Mouse (Mus musculus): ENCODE data around the gene Rasgrp2. TPM values are rescaled to one million over a fixed set of nuclear protein-coding genes. Genes with fewer than 3 reads are reported as not detected.

Rasgrp2 gene
- polyA plus RNA-seq (2015; fragmentation: Nextera tagmentation; extraction: Ambion mirVana): 72.6 and 74.2 TPM in 2 replicates

GRCm38 (mm10) chr19:6399285-6400095, at the start of gene Rasgrp2:
TSS of gene Rasgrp2 (plus strand) at chr19:6399340.
- no peaks in the 10 kb centered on the region for H3K9me3 ChIP-seq (replicated peaks; ENCODE audit: control insufficient read depth, low read length)
- H3K27me3 ChIP-seq (ENCODE audit: control insufficient read depth, insufficient read depth, low read length): peaks cover 26% of the 10 kb centered on the region
- peak within 1 kb of the TSS; percentile 66 for H3K4me3 ChIP-seq (replicated peaks; ENCODE audit: low read length)
- H3K4me2 ChIP-seq (ENCODE audit: low read depth, low read length): peak within 1 kb of the TSS; percentile 100
- H3K4me1 ChIP-seq (ENCODE audit: control insufficient read depth, insufficient read depth, low read length): peaks cover 34% of the 10 kb centered on the region
- no peaks in the 10 kb centered on the region for H3K36me3 ChIP-seq (ENCODE audit: control insufficient read depth, insufficient read depth, low read length)
- peak within 1 kb of the TSS; percentile 82 for H3K9ac ChIP-seq (ENCODE audit: low read length)
- ATAC-seq (ENCODE audit: insufficient read depth, low FRiP score): peak; percentile 31; the same call in 1 of the 2 replicates
- peak within 1 kb of the TSS; percentile 69 for H3K27ac ChIP-seq (ENCODE audit: low read length)
- under 1% methylated on average over 72 of the region's 87 CpGs for WGBS

- no peak for ATAC-seq (ENCODE audit: insufficient read depth, low FRiP score)
- 72% methylated on average over 14 of the region's 14 CpGs for WGBS
- Histone ChIP-seq H3K36me3 (ENCODE audit: control insufficient read depth, insufficient read depth, low read length) (0 out of 2 replicates have a peak, but pooled peaks cover 7% of the 10 kb centered on the region), H3K27ac (ENCODE audit: low read length) (no peak overlapping the region), H3K27me3 (ENCODE audit: control insufficient read depth, insufficient read depth, low read length) (no peaks in the 10 kb centered on the region), H3K4me3 (replicated peaks; ENCODE audit: low read length) (no peak overlapping the region), H3K4me2 (ENCODE audit: low read depth, low read length) (no peak overlapping the region), H3K9ac (ENCODE audit: low read length) (no peak overlapping the region; the same call in 1 of the 2 replicates), H3K4me1 (ENCODE audit: control insufficient read depth, insufficient read depth, low read length) (no peaks in the 10 kb centered on the region), H3K9me3 (replicated peaks; ENCODE audit: control insufficient read depth, low read length) (no peaks in the 10 kb centered on the region)
These were observed 47.6 kb upstream of the Rasgrp2 start for GRCm38 (mm10) chr19:6351431-6352106.

GRCm38 (mm10) chr19:6352107-6352505, 47.0 kb upstream of the Rasgrp2 start:
- Histone ChIP-seq H3K4me1 (ENCODE audit: control insufficient read depth, insufficient read depth, low read length) (no peaks in the 10 kb centered on the region), H3K36me3 (ENCODE audit: control insufficient read depth, insufficient read depth, low read length) (0 out of 2 replicates have a peak, but pooled peaks cover 2% of the 10 kb centered on the region), H3K9ac (ENCODE audit: low read length) (no peak overlapping the region), H3K27me3 (ENCODE audit: control insufficient read depth, insufficient read depth, low read length) (no peaks in the 10 kb centered on the region), H3K4me3 (replicated peaks; ENCODE audit: low read length) (no peak overlapping the region), H3K9me3 (replicated peaks; ENCODE audit: control insufficient read depth, low read length) (no peaks in the 10 kb centered on the region), H3K4me2 (ENCODE audit: low read depth, low read length) (no peak overlapping the region), H3K27ac (ENCODE audit: low read length) (no peak overlapping the region)
- 80% methylated on average over 2 of the region's 2 CpGs for WGBS
- no peak for ATAC-seq (ENCODE audit: insufficient read depth, low FRiP score)

GRCm38 (mm10) chr19:6354030-6354429, 45.1 kb upstream of the Rasgrp2 start:
- Histone ChIP-seq H3K9ac (ENCODE audit: low read length) (no peak overlapping the region), H3K4me3 (replicated peaks; ENCODE audit: low read length) (no peak overlapping the region), H3K4me1 (ENCODE audit: control insufficient read depth, insufficient read depth, low read length) (no peaks in the 10 kb centered on the region), H3K4me2 (ENCODE audit: low read depth, low read length) (no peak overlapping the region), H3K27me3 (ENCODE audit: control insufficient read depth, insufficient read depth, low read length) (no peaks in the 10 kb centered on the region), H3K36me3 (ENCODE audit: control insufficient read depth, insufficient read depth, low read length) (no peaks in the 10 kb centered on the region), H3K27ac (ENCODE audit: low read length) (no peak overlapping the region), H3K9me3 (replicated peaks; ENCODE audit: control insufficient read depth, low read length) (no peaks in the 10 kb centered on the region)
- 87% methylated on average over 7 of the region's 7 CpGs for WGBS
- ATAC-seq (ENCODE audit: insufficient read depth, low FRiP score): no peak

GRCm38 (mm10) chr19:6361291-6361690, 37.8 kb upstream of the Rasgrp2 start:
- Histone ChIP-seq H3K4me1 (ENCODE audit: control insufficient read depth, insufficient read depth, low read length) (peaks cover 16% of the 10 kb centered on the region), H3K27me3 (ENCODE audit: control insufficient read depth, insufficient read depth, low read length) (no peaks in the 10 kb centered on the region), H3K9ac (ENCODE audit: low read length) (no peak overlapping the region), H3K27ac (ENCODE audit: low read length) (no peak overlapping the region), H3K4me3 (replicated peaks; ENCODE audit: low read length) (no peak overlapping the region), H3K36me3 (ENCODE audit: control insufficient read depth, insufficient read depth, low read length) (peaks cover 6% of the 10 kb centered on the region), H3K9me3 (replicated peaks; ENCODE audit: control insufficient read depth, low read length) (no peaks in the 10 kb centered on the region), H3K4me2 (ENCODE audit: low read depth, low read length) (no peak overlapping the region)
- no peak for ATAC-seq (ENCODE audit: insufficient read depth, low FRiP score)
- WGBS: 88% methylated on average over 3 of the region's 3 CpGs

GRCm38 (mm10) chr19:6363091-6363410, 36.1 kb upstream of the Rasgrp2 start:
- Histone ChIP-seq H3K9me3 (replicated peaks; ENCODE audit: control insufficient read depth, low read length) (no peaks in the 10 kb centered on the region), H3K4me1 (ENCODE audit: control insufficient read depth, insufficient read depth, low read length) (peaks cover 16% of the 10 kb centered on the region), H3K36me3 (ENCODE audit: control insufficient read depth, insufficient read depth, low read length) (peaks cover 8% of the 10 kb centered on the region), H3K4me2 (ENCODE audit: low read depth, low read length) (peak overlapping the region; percentile 70), H3K9ac (ENCODE audit: low read length) (peak overlapping the region; percentile 70), H3K4me3 (replicated peaks; ENCODE audit: low read length) (peak overlapping the region; percentile 98), H3K27ac (ENCODE audit: low read length) (peak overlapping the region; percentile 68), H3K27me3 (ENCODE audit: control insufficient read depth, insufficient read depth, low read length) (no peaks in the 10 kb centered on the region)
- no peak for ATAC-seq (ENCODE audit: insufficient read depth, low FRiP score)
- WGBS: under 1% methylated on average over 11 of the region's 11 CpGs

GRCm38 (mm10) chr19:6363411-6364240, 35.5 kb upstream of the Rasgrp2 start, which contains the start of gene Sf1:
TSS of gene Sf1 (plus strand) at chr19:6363690.
- Histone ChIP-seq H3K4me1 (ENCODE audit: control insufficient read depth, insufficient read depth, low read length) (peaks cover 16% of the 10 kb centered on the region), H3K27me3 (ENCODE audit: control insufficient read depth, insufficient read depth, low read length) (no peaks in the 10 kb centered on the region), H3K4me3 (replicated peaks; ENCODE audit: low read length) (peak within 1 kb of the TSS; percentile 98), H3K27ac (ENCODE audit: low read length) (peak within 1 kb of the TSS; percentile 99), H3K36me3 (ENCODE audit: control insufficient read depth, insufficient read depth, low read length) (peaks cover 14% of the 10 kb centered on the region), H3K9ac (ENCODE audit: low read length) (peak within 1 kb of the TSS; percentile 99), H3K9me3 (replicated peaks; ENCODE audit: control insufficient read depth, low read length) (no peaks in the 10 kb centered on the region), H3K4me2 (ENCODE audit: low read depth, low read length) (peak within 1 kb of the TSS; percentile 97)
- under 1% methylated on average over 84 of the region's 85 CpGs for WGBS
- peak; percentile 98 for ATAC-seq (ENCODE audit: insufficient read depth, low FRiP score)

GRCm38 (mm10) chr19:6364317-6364725, 34.8 kb upstream of the Rasgrp2 start:
- Histone ChIP-seq H3K9ac (ENCODE audit: low read length) (peak overlapping the region; percentile 99), H3K4me3 (replicated peaks; ENCODE audit: low read length) (peak overlapping the region; percentile 98), H3K4me1 (ENCODE audit: control insufficient read depth, insufficient read depth, low read length) (peaks cover 16% of the 10 kb centered on the region), H3K9me3 (replicated peaks; ENCODE audit: control insufficient read depth, low read length) (no peaks in the 10 kb centered on the region), H3K36me3 (ENCODE audit: control insufficient read depth, insufficient read depth, low read length) (peaks cover 18% of the 10 kb centered on the region), H3K4me2 (ENCODE audit: low read depth, low read length) (peak overlapping the region; percentile 97), H3K27me3 (ENCODE audit: control insufficient read depth, insufficient read depth, low read length) (no peaks in the 10 kb centered on the region), H3K27ac (ENCODE audit: low read length) (peak overlapping the region; percentile 99)
- no peak for ATAC-seq (ENCODE audit: insufficient read depth, low FRiP score)
- WGBS: 0% methylated on average over 55 of the region's 55 CpGs

All from stomach, embryonic 16.5 days (tissue).